In the genomic region with DNA sequence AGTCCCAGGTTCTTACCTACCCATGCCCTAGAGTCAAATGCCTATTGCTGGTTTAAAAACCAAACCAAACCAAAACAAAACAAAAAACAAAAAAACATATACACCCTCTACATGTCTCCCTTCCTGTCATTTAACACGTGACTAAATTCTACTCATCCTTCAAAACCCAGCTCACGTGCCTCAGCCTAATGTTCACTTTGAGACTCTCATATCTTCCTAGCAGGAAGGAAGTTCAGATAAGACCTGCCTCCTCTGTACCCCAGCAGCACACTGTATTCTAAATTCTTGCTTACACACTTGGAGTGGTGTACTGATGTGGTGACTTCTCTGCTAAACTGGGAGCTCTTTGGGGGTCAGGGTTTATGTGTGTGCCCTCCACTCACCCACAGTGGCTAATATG, we compare ENCODE assay signal across 19 mouse cellular contexts.
"Had no signal": no experiment of that assay in that cellular context is flagged by ENCODE, and none has a peak within 500 bp of the region (broad histone marks: within the 10 kb centered on the region; RNA-seq: fewer than 3 reads in every experiment).

No protein-coding gene starts in this region.

- H3K36me3 ChIP-seq: lung, embryonic 15.5 days had no signal

- H3K4me2 ChIP-seq: liver, embryonic 11.5 days; lung, embryonic 15.5 days; midbrain, embryonic 11.5 days had no signal

- H3K27ac ChIP-seq: kidney, postnatal 0 days; layer of hippocampus, adult 2 months; liver, embryonic 14.5 days; lung, embryonic 15.5 days; stomach, postnatal 0 days had no signal

- H3K27me3 ChIP-seq: lung, embryonic 15.5 days had no signal

- H3K9me3 ChIP-seq: lung, embryonic 15.5 days had no signal

- H3K4me3 ChIP-seq: layer of hippocampus, adult 2 months; lung, embryonic 15.5 days had no signal

- H3K9ac ChIP-seq: liver, embryonic 14.5 days; lung, embryonic 15.5 days had no signal

- DNase-seq: kidney, adult 2 months; kidney, postnatal 25 days; layer of hippocampus, adult 9-11 months; lung, adult 18-20 months; lung, postnatal 10 days; lung, postnatal 4 days; midbrain, embryonic 14.5 days; right cerebral cortex, adult 18-20 months; right cerebral cortex, postnatal 14 days; right cerebral cortex, postnatal 4 days; thymus, adult 18-20 months; thymus, postnatal 36 days had no signal

- H3K4me1 ChIP-seq: lung, embryonic 15.5 days had no signal
